Mouse (Mus musculus) MEL (cell line): ENCODE data around the gene Ppip5k1.

Experiments
- CTCF ChIP-seq, 3 experiments: IDR thresholded peaks in 2 of 3; conservative IDR thresholded peaks in 1 of 3; 2 replicates each; pipeline ENCODE4 v1.5.1; 2011 to 2012; ENCODE audit warnings: low read length in 3 of 3, low read depth in 2 of 3, mild to moderate bottlenecking in 2 of 3, improper control_type of control experiment in 1 of 3, inconsistent platforms in 1 of 3, mixed read lengths in 1 of 3, moderate library complexity in 1 of 3; ENCODE audit not compliant: control insufficient read depth in 1 of 3, insufficient read depth in 1 of 3, poor library complexity in 1 of 3, severe bottlenecking in 1 of 3
- E2F4 ChIP-seq: IDR thresholded peaks from 2 replicates; pipeline ENCODE4 v1.6.1; 2011; ENCODE audit warnings: low read depth, low read length, improper control_type of control experiment, borderline replicate concordance
- JUND ChIP-seq: IDR thresholded peaks from 2 replicates; pipeline ENCODE4 v1.6.1; 2011; ENCODE audit warnings: low read depth, mild to moderate bottlenecking, improper control_type of control experiment, low read length

DNA sequence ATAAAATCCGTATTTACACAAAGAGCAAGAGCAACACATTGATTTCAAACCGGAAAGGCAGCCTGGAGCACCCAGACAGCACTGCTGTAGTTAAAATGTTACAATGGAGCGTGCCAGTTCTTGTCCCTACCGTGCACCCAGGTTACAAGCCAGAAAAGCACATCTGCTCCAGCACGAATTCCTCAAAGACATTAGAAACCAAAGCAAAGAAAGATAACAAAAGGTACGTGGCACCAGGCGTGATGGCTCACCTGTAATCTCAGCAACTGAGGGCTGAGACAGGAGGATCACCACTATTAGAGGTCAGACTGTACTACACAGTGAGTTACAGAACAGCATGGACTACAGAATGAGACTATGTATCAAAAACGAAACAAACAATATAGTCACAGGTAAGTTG, 86.8 kb downstream of the Ppip5k1 start:
- no peak for TF ChIP-seq CTCF (IDR thresholded peaks at IDR 0.05 in 2 of 3, conservative IDR thresholded peaks at IDR 0.05 in 1 of 3; ENCODE audit: control insufficient read depth in 1 of 3, insufficient read depth in 1 of 3, low read depth in 2 of 3, low read length in 3 of 3, poor library complexity in 1 of 3, severe bottlenecking in 1 of 3)
- TF ChIP-seq JUND, result no peak
- TF ChIP-seq E2F4, result no peak
